In the genomic region with DNA sequence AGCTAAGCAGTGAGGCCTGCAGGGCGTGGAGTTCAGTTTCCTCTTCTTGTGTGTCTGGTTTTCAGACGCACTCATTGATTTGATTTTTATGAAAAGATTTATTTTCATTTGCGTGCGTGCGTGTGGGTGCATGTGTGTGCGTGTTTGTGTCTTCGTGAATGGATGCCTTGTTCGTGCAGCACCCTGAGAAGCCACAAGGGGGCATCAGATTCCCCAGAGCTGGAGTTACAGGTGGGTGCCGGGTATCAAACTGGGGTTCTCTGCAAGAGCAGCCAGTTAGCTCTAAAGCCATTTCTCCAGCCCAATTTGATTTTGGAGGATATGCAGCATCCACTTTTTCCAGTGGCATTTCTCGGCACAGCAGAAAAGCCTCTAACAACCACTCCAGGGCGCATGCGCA, we compare ENCODE assay signal across 25 mouse cellular contexts.
A peak's percentile ranks its signal among the peaks of the same experiment; 100 is the strongest.
DNase-seq lines count a peak whose midpoint lies in the region; ATAC-seq and TF ChIP-seq lines count a peak whose summit lies in the region.
"Had no signal": no experiment of that assay in that cellular context is flagged by ENCODE, and none has a peak within 500 bp of the region (broad histone marks: within the 10 kb centered on the region; RNA-seq: fewer than 3 reads in every experiment).

No protein-coding gene starts in this region.

- WGBS in midbrain, postnatal 0 days = 96% methylated on average over 12 of the region's 12 CpGs
- 93% methylated on average over 12 of the region's 12 CpGs for WGBS in midbrain, embryonic 11.5 days
- 93% methylated on average over 12 of the region's 12 CpGs for WGBS in hindbrain, embryonic 12.5 days

- no peaks in the 10 kb centered on the region for H3K79me2 ChIP-seq in MEL (ENCODE audit: control insufficient read depth, insufficient read depth, low read length, poor library complexity)

- no peak overlapping the region for H3K27ac ChIP-seq in midbrain, postnatal 0 days (ENCODE audit: low read depth, low read length)
- H3K27ac ChIP-seq in midbrain, embryonic 11.5 days (ENCODE audit: low read depth, low read length) = no peak overlapping the region
- no peak overlapping the region for H3K27ac ChIP-seq in ES-Bruce4 (ENCODE audit: insufficient read depth, low read length)
- H3K27ac ChIP-seq in MEL (ENCODE audit: control insufficient read depth, low read depth, low read length) = no peak overlapping the region
- no peak overlapping the region for H3K27ac ChIP-seq in hindbrain, embryonic 12.5 days
- H3K27ac ChIP-seq: embryonic facial prominence, embryonic 12.5 days; embryonic facial prominence, embryonic 15.5 days; gastrocnemius, adult 2 months; heart, embryonic 15.5 days; hindbrain, embryonic 10.5 days; hindbrain, embryonic 14.5 days; hindbrain, postnatal 0 days had no signal

- no peaks in the 10 kb centered on the region for H3K36me3 ChIP-seq in midbrain, postnatal 0 days (ENCODE audit: insufficient read depth, low read length)
- H3K36me3 ChIP-seq in midbrain, embryonic 11.5 days (ENCODE audit: control insufficient read depth, insufficient read depth, low read length) = no peaks in the 10 kb centered on the region
- H3K36me3 ChIP-seq in ES-Bruce4 (ENCODE audit: control insufficient read depth, insufficient read depth, low read length, poor library complexity, severe bottlenecking) (no peaks in the 10 kb centered on the region), MEL (ENCODE audit: control insufficient read depth in 1 of 2, insufficient read depth in 2 of 2, low read length in 2 of 2) (no peaks in the 10 kb centered on the region)
- H3K36me3 ChIP-seq in hindbrain, embryonic 12.5 days = no peaks in the 10 kb centered on the region
- H3K36me3 ChIP-seq: embryonic facial prominence, embryonic 12.5 days; embryonic facial prominence, embryonic 15.5 days; heart, embryonic 12.5 days; heart, embryonic 15.5 days; hindbrain, embryonic 10.5 days had no signal

- no peak for DNase-seq in midbrain, postnatal 0 days (ENCODE audit: low spot score)
- DNase-seq in midbrain, embryonic 11.5 days (ENCODE audit: low spot score, missing footprints) = no peak
- DNase-seq in MEL (ENCODE audit: low read depth, low spot score) = peak; percentile 4
- DNase-seq in brain, embryonic 14.5 days (ENCODE audit: low read depth) = no peak
- no peak for DNase-seq in layer of hippocampus, adult 8-10 months (ENCODE audit: low spot score in 2 of 2)
- DNase-seq: cerebellum, adult 11 months; cerebellum, adult 9-11 months; forebrain, postnatal 0 days; gastrocnemius, adult 2 months; gastrocnemius, postnatal 14 days had no signal

- no peaks in the 10 kb centered on the region for H3K9me3 ChIP-seq in midbrain, postnatal 0 days (ENCODE audit: low read length)
- no peaks in the 10 kb centered on the region for H3K9me3 ChIP-seq in midbrain, embryonic 11.5 days (ENCODE audit: control insufficient read depth, low read length)
- H3K9me3 ChIP-seq in ES-Bruce4 (replicated peaks; ENCODE audit: control insufficient read depth, insufficient read depth, low read length, poor library complexity, severe bottlenecking) = no peaks in the 10 kb centered on the region
- no peaks in the 10 kb centered on the region for H3K9me3 ChIP-seq in MEL (replicated peaks; ENCODE audit: insufficient read depth, low read length)
- H3K9me3 ChIP-seq in hindbrain, embryonic 12.5 days (replicated peaks) = peaks cover 10% of the 10 kb centered on the region
- H3K9me3 ChIP-seq: embryonic facial prominence, embryonic 15.5 days; heart, embryonic 15.5 days had no signal

- H3K4me2 ChIP-seq in midbrain, postnatal 0 days (ENCODE audit: low read depth, low read length, poor library complexity, severe bottlenecking) = no peak overlapping the region
- no peak overlapping the region for H3K4me2 ChIP-seq in midbrain, embryonic 11.5 days
- no peak overlapping the region for H3K4me2 ChIP-seq in hindbrain, embryonic 12.5 days (replicated peaks)
- H3K4me2 ChIP-seq: embryonic facial prominence, embryonic 12.5 days; embryonic facial prominence, embryonic 15.5 days; heart, embryonic 12.5 days; heart, embryonic 15.5 days; hindbrain, embryonic 14.5 days had no signal

- no peak for ATAC-seq in midbrain, postnatal 0 days (ENCODE audit: low FRiP score)
- no peak for ATAC-seq in midbrain, embryonic 11.5 days (ENCODE audit: low FRiP score)
- ATAC-seq in hindbrain, embryonic 12.5 days (ENCODE audit: low FRiP score) = no peak
- no peak for ATAC-seq in inflammation-experienced regulatory T-cells, adult 6 months
- ATAC-seq: activated CD4-positive, CD25-positive, alpha-beta regulatory T cell, adult 4 months; forebrain, embryonic 14.5 days; forebrain, postnatal 0 days; hindbrain, postnatal 0 days; intestine, postnatal 0 days; Patski had no signal

- TF ChIP-seq CTCF in midbrain, postnatal 0 days (IDR thresholded peaks at IDR 0.05) = 0 out of 2 replicates have a peak, but pooled peaks have one; percentile 5
- TF ChIP-seq CTCF in ES-Bruce4 (IDR thresholded peaks at IDR 0.05; ENCODE audit: low read depth, low read length) (peak; percentile 65), MEL (IDR thresholded peaks at IDR 0.05 in 2 of 3, conservative IDR thresholded peaks at IDR 0.05 in 1 of 3; ENCODE audit: control insufficient read depth in 1 of 3, insufficient read depth in 1 of 3, low read depth in 2 of 3, low read length in 3 of 3, poor library complexity in 1 of 3, severe bottlenecking in 1 of 3) (0 out of 6 replicates have a peak, but pooled peaks of 1 of the 3 experiments have one; percentile 15)
- TF ChIP-seq CTCF in brain, embryonic 14.5 days (IDR thresholded peaks at IDR 0.05; ENCODE audit: borderline replicate concordance, extremely low read depth, insufficient read depth, insufficient read length) = peak; percentile 30; the same call in 1 of the 2 replicates

- no peak for TF ChIP-seq RAD21 in MEL (IDR thresholded peaks at IDR 0.05; ENCODE audit: low read depth, low read length)

- TF ChIP-seq POLR2A in ES-Bruce4 (IDR thresholded peaks at IDR 0.05; ENCODE audit: insufficient read depth, low read length) = no peak
- TF ChIP-seq POLR2A in MEL (IDR thresholded peaks at IDR 0.05; ENCODE audit: control insufficient read depth in 1 of 2, insufficient read depth in 1 of 2, low read depth in 1 of 2, low read length in 2 of 2, poor library complexity in 1 of 2) = no peak
- no peak for TF ChIP-seq POLR2A in brain, embryonic 14.5 days (IDR thresholded peaks at IDR 0.05; ENCODE audit: borderline replicate concordance, extremely low read depth, insufficient read depth, insufficient read length, poor library complexity, severe bottlenecking)

- no peak overlapping the region for H3K9ac ChIP-seq in midbrain, postnatal 0 days (replicated peaks; ENCODE audit: low read length, poor library complexity, severe bottlenecking)
- no peak overlapping the region for H3K9ac ChIP-seq in midbrain, embryonic 11.5 days (ENCODE audit: low read length)
- H3K9ac ChIP-seq in ES-Bruce4 (ENCODE audit: low read depth, poor library complexity, severe bottlenecking) (no peak overlapping the region), MEL (ENCODE audit: control insufficient read depth, low read depth, low read length, poor library complexity, severe bottlenecking) (no peak overlapping the region)
- no peak overlapping the region for H3K9ac ChIP-seq in hindbrain, embryonic 12.5 days
- H3K9ac ChIP-seq: embryonic facial prominence, embryonic 12.5 days; embryonic facial prominence, embryonic 15.5 days; forebrain, postnatal 0 days; heart, embryonic 12.5 days; heart, embryonic 15.5 days; hindbrain, embryonic 14.5 days had no signal

- TF ChIP-seq EP300 in ES-Bruce4 (IDR thresholded peaks at IDR 0.05; ENCODE audit: insufficient read depth, low read depth, low read length) = no peak
- TF ChIP-seq EP300 in MEL (IDR thresholded peaks at IDR 0.05; ENCODE audit: low read depth in 1 of 2, low read length in 2 of 2) = no peak

- H3K27me3 ChIP-seq in midbrain, postnatal 0 days (ENCODE audit: insufficient read depth, low read length) = no peaks in the 10 kb centered on the region
- H3K27me3 ChIP-seq in midbrain, embryonic 11.5 days (ENCODE audit: control insufficient read depth, insufficient read depth, low read length) = no peaks in the 10 kb centered on the region
- H3K27me3 ChIP-seq in ES-Bruce4 (ENCODE audit: control insufficient read depth, insufficient read depth, low read length, poor library complexity, severe bottlenecking) = no peaks in the 10 kb centered on the region
- no peaks in the 10 kb centered on the region for H3K27me3 ChIP-seq in MEL (ENCODE audit: control insufficient read depth in 1 of 2, insufficient read depth in 2 of 2, low read length in 2 of 2)
- 0 out of 2 replicates have a peak, but pooled peaks cover 2% of the 10 kb centered on the region for H3K27me3 ChIP-seq in hindbrain, embryonic 12.5 days
- H3K27me3 ChIP-seq: CH12.LX; embryonic facial prominence, embryonic 12.5 days; embryonic facial prominence, embryonic 15.5 days; heart, embryonic 12.5 days; heart, embryonic 15.5 days; Patski had no signal

- no peak overlapping the region for H3K4me3 ChIP-seq in midbrain, postnatal 0 days (ENCODE audit: low read depth, low read length)
- H3K4me3 ChIP-seq in midbrain, embryonic 11.5 days (ENCODE audit: low read depth, low read length) = no peak overlapping the region
- no peak overlapping the region for H3K4me3 ChIP-seq in ES-Bruce4 (ENCODE audit: low read depth, low read length)
- no peak overlapping the region for H3K4me3 ChIP-seq in MEL (ENCODE audit: control insufficient read depth in 1 of 2, insufficient read depth in 1 of 2, low read depth in 2 of 2, low read length in 2 of 2)
- no peak overlapping the region for H3K4me3 ChIP-seq in hindbrain, embryonic 12.5 days
- H3K4me3 ChIP-seq: embryonic facial prominence, embryonic 12.5 days; embryonic facial prominence, embryonic 15.5 days; gastrocnemius, adult 2 months; heart, embryonic 12.5 days; heart, embryonic 15.5 days; hindbrain, embryonic 10.5 days had no signal

- no peaks in the 10 kb centered on the region for H3K4me1 ChIP-seq in midbrain, postnatal 0 days (ENCODE audit: insufficient read depth, low read length)
- H3K4me1 ChIP-seq in midbrain, embryonic 11.5 days (ENCODE audit: control insufficient read depth, insufficient read depth, low read length) = no peaks in the 10 kb centered on the region
- H3K4me1 ChIP-seq in ES-Bruce4 (ENCODE audit: control insufficient read depth, insufficient read depth, low read length) = no peaks in the 10 kb centered on the region
- H3K4me1 ChIP-seq in MEL (ENCODE audit: control insufficient read depth in 1 of 2, insufficient read depth in 2 of 2, low read length in 2 of 2) = no peaks in the 10 kb centered on the region
- no peaks in the 10 kb centered on the region for H3K4me1 ChIP-seq in hindbrain, embryonic 12.5 days
- H3K4me1 ChIP-seq: embryonic facial prominence, embryonic 12.5 days; embryonic facial prominence, embryonic 15.5 days; heart, embryonic 12.5 days; heart, embryonic 15.5 days had no signal

TF ChIP-seq in MEL, 35 proteins besides CTCF, POLR2A, EP300 and RAD21:
- no peak for TF ChIP-seq USF1 (IDR thresholded peaks at IDR 0.05; ENCODE audit: low read depth, low read length)
- no peak for TF ChIP-seq ETS1 (IDR thresholded peaks at IDR 0.05; ENCODE audit: low read depth, low read length)
- no peak for TF ChIP-seq E2F4 (IDR thresholded peaks at IDR 0.05; ENCODE audit: borderline replicate concordance, low read depth, low read length)
- TF ChIP-seq NELFE (IDR thresholded peaks at IDR 0.05; ENCODE audit: low read depth, low read length) = no peak
- no peak for TF ChIP-seq POLR2AphosphoS2 (IDR thresholded peaks at IDR 0.05; ENCODE audit: low read length)
- TF ChIP-seq KAT2A (conservative IDR thresholded peaks at IDR 0.05; ENCODE audit: low read depth, low read length) = no peak
